Mouse (Mus musculus) spleen, adult 2 months (tissue): ENCODE results near the gene Dixdc1.
A peak's percentile ranks its signal among the peaks of the same experiment; 100 is the strongest.

ENCODE experiments used
- CTCF ChIP-seq: fragments of 200-500 bp; IDR thresholded peaks from 2 replicates; pipeline ENCODE4 v1.5.1; 2011; ENCODE audit warnings: mild to moderate bottlenecking, inconsistent platforms; ENCODE audit not compliant: insufficient read depth, insufficient read length, insufficient replicate concordance; ENCODE audit errors: extremely low read depth
- POLR2A ChIP-seq: fragments of 200-500 bp; IDR thresholded peaks from 2 replicates; pipeline ENCODE4 v1.6.1; 2011; ENCODE audit warnings: low read depth, low read length, inconsistent platforms

- no peak for TF ChIP-seq CTCF
- TF ChIP-seq POLR2A, result peak; percentile 30; the same call in 1 of the 2 replicates
These were observed 122.3 kb downstream of the Dixdc1 start, which contains the start of the genes Pih1d2 and Nkapd1 for GRCm38 (mm10) chr9:50616766-50617603.
